ENCODE assay signal across 26 mouse cellular contexts in the genomic region with DNA sequence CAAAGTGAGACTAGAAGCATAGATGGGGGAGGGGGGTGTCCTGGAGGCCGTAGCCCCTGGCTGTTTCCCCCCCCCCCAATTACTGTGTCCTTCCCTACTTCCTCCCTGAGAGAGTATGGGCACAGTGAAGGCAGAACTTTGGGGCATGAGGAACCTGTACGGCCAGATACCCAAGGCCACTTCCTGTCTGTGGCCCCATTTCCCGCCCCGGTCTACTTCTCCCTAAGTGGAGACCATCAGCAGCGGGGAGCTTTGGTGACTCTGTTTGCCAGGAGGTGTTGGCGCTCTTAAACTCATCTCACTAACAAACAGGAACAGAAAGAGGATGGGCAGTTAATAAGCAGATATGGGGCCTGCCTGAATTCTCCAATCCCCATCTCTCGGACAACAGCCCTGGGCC. TPM values are rescaled to one million over a fixed set of nuclear protein-coding genes. Genes with fewer than 3 reads are reported as not detected.
DNase-seq lines count a peak whose midpoint lies in the region; ATAC-seq and TF ChIP-seq lines count a peak whose summit lies in the region.
"Had no signal": no experiment of that assay in that cellular context is flagged by ENCODE, and none has a peak within 500 bp of the region (broad histone marks: within the 10 kb centered on the region; RNA-seq: fewer than 3 reads in every experiment).

No protein-coding gene starts in this region.

- H3K27ac ChIP-seq in neural tube, embryonic 12.5 days = no peak overlapping the region
- H3K27ac ChIP-seq in neural tube, embryonic 15.5 days (replicated peaks) = no peak overlapping the region
- no peak overlapping the region for H3K27ac ChIP-seq in liver, postnatal 0 days (ENCODE audit: low read depth)
- peak overlapping the region; percentile 77 for H3K27ac ChIP-seq in stomach, postnatal 0 days (replicated peaks)
- H3K27ac ChIP-seq: embryonic facial prominence, embryonic 12.5 days; forebrain, embryonic 13.5 days; heart, adult 2 months; heart, embryonic 15.5 days; limb, embryonic 10.5 days; liver, embryonic 13.5 days had no signal

- H3K9me3 ChIP-seq in neural tube, embryonic 12.5 days = 0 out of 2 replicates have a peak, but pooled peaks cover 6% of the 10 kb centered on the region
- no peaks in the 10 kb centered on the region for H3K9me3 ChIP-seq in neural tube, embryonic 15.5 days (replicated peaks)
- H3K9me3 ChIP-seq in liver, postnatal 0 days (ENCODE audit: low read length) = no peaks in the 10 kb centered on the region
- H3K9me3 ChIP-seq in stomach, postnatal 0 days (ENCODE audit: control insufficient read depth, low read length) = no peaks in the 10 kb centered on the region
- H3K9me3 ChIP-seq: embryonic facial prominence, embryonic 12.5 days; forebrain, embryonic 13.5 days; heart, embryonic 15.5 days; limb, embryonic 10.5 days; liver, embryonic 13.5 days had no signal

- H3K4me1 ChIP-seq in neural tube, embryonic 12.5 days = peaks cover 12% of the 10 kb centered on the region; the same call in 1 of the 2 replicates
- peaks cover 21% of the 10 kb centered on the region for H3K4me1 ChIP-seq in neural tube, embryonic 15.5 days
- peaks cover 3% of the 10 kb centered on the region; the same call in 1 of the 2 replicates for H3K4me1 ChIP-seq in liver, postnatal 0 days (ENCODE audit: insufficient read depth)
- H3K4me1 ChIP-seq in stomach, postnatal 0 days (replicated peaks; ENCODE audit: control insufficient read depth, insufficient read depth) = 0 out of 2 replicates have a peak, but pooled peaks cover 2% of the 10 kb centered on the region

- TF ChIP-seq CTCF in liver, postnatal 0 days (IDR thresholded peaks at IDR 0.05; ENCODE audit: low read depth) = no peak
- no peak for TF ChIP-seq CTCF in stomach, postnatal 0 days (IDR thresholded peaks at IDR 0.05; ENCODE audit: low read depth)

- 70% methylated on average over 7 of the region's 7 CpGs for WGBS in neural tube, embryonic 12.5 days
- WGBS in neural tube, embryonic 15.5 days = 74% methylated on average over 7 of the region's 7 CpGs
- 22% methylated on average over 7 of the region's 7 CpGs for WGBS in liver, postnatal 0 days (ENCODE audit: insufficient replicate concordance)
- WGBS in stomach, postnatal 0 days = 66% methylated on average over 6 of the region's 7 CpGs

- no peak overlapping the region for H3K4me3 ChIP-seq in neural tube, embryonic 12.5 days
- H3K4me3 ChIP-seq in neural tube, embryonic 15.5 days (replicated peaks) = no peak overlapping the region
- H3K4me3 ChIP-seq in liver, postnatal 0 days (ENCODE audit: low read depth, low read length) = no peak overlapping the region
- H3K4me3 ChIP-seq in stomach, postnatal 0 days (ENCODE audit: low read depth, low read length) = no peak overlapping the region
- H3K4me3 ChIP-seq: erythroblast, embryonic 14.5 days; heart, adult 2 months; liver, embryonic 13.5 days had no signal

- no peak for TF ChIP-seq EP300 in liver, postnatal 0 days (IDR thresholded peaks at IDR 0.05; ENCODE audit: low read depth)
- no peak for TF ChIP-seq EP300 in stomach, postnatal 0 days (optimal IDR thresholded peaks at IDR 0.05)

- no peaks in the 10 kb centered on the region for H3K36me3 ChIP-seq in neural tube, embryonic 12.5 days
- H3K36me3 ChIP-seq in neural tube, embryonic 15.5 days = no peaks in the 10 kb centered on the region
- H3K36me3 ChIP-seq in liver, postnatal 0 days (replicated peaks; ENCODE audit: insufficient read depth, low read length) = no peaks in the 10 kb centered on the region
- H3K36me3 ChIP-seq in stomach, postnatal 0 days (ENCODE audit: control insufficient read depth, insufficient read depth, low read length) = no peaks in the 10 kb centered on the region
- H3K36me3 ChIP-seq: embryonic facial prominence, embryonic 12.5 days; heart, embryonic 15.5 days; hindbrain, embryonic 10.5 days; limb, embryonic 10.5 days; liver, embryonic 13.5 days had no signal

- intact Hi-C loops in left cerebral cortex, postnatal 10 days (cut with DNase I) = no loop called here

- no peak for ATAC-seq in neural tube, embryonic 12.5 days (ENCODE audit: low FRiP score, low read depth)
- ATAC-seq in neural tube, embryonic 15.5 days (ENCODE audit: low FRiP score) = no peak
- no peak for ATAC-seq in liver, postnatal 0 days
- no peak for ATAC-seq in stomach, postnatal 0 days (ENCODE audit: low FRiP score, low TSS enrichment)
- ATAC-seq: forebrain, embryonic 13.5 days; lung, postnatal 0 days had no signal

- no peak overlapping the region for H3K9ac ChIP-seq in neural tube, embryonic 12.5 days
- no peak overlapping the region for H3K9ac ChIP-seq in neural tube, embryonic 15.5 days (replicated peaks)
- H3K9ac ChIP-seq in liver, postnatal 0 days (replicated peaks) = no peak overlapping the region
- no peak overlapping the region for H3K9ac ChIP-seq in stomach, postnatal 0 days (ENCODE audit: low read length)
- H3K9ac ChIP-seq: heart, embryonic 15.5 days; liver, embryonic 13.5 days had no signal

- DNase-seq in brain, adult 2 months (ENCODE audit: low read depth, low spot score) = peak; percentile 14
- no peak for DNase-seq in liver, postnatal 0 days
- DNase-seq in stomach, postnatal 0 days (ENCODE audit: low spot score) = no peak
- DNase-seq in cerebellum, postnatal 14 days = no peak
- DNase-seq in T-cell, adult 2 months (ENCODE audit: low spot score) = no peak
- DNase-seq in left cerebral cortex, postnatal 10 days (ENCODE audit: extremely low spot score in 1 of 2, low spot score in 2 of 2) = no peak
- DNase-seq: adrenal gland, postnatal 10 days; cerebellum, adult 11 months; cerebellum, postnatal 36 days; gastrocnemius, postnatal 10 days; heart, adult 2 months; kidney, adult 8-10 months; liver, embryonic 13.5 days; thymus, postnatal 4 days had no signal

- peak overlapping the region; percentile 61; the same call in 1 of the 2 replicates for H3K4me2 ChIP-seq in neural tube, embryonic 12.5 days (replicated peaks)
- H3K4me2 ChIP-seq in neural tube, embryonic 15.5 days = no peak overlapping the region
- peak overlapping the region; percentile 43 for H3K4me2 ChIP-seq in liver, postnatal 0 days (ENCODE audit: low read depth, low read length)
- no peak overlapping the region for H3K4me2 ChIP-seq in stomach, postnatal 0 days (replicated peaks; ENCODE audit: low read depth)

- peaks cover 43% of the 10 kb centered on the region for H3K27me3 ChIP-seq in neural tube, embryonic 12.5 days (replicated peaks)
- H3K27me3 ChIP-seq in neural tube, embryonic 15.5 days (replicated peaks) = peaks cover 43% of the 10 kb centered on the region
- H3K27me3 ChIP-seq in liver, postnatal 0 days (ENCODE audit: insufficient read depth, low read length) = peaks cover 28% of the 10 kb centered on the region
- no peaks in the 10 kb centered on the region; the same call in 1 of the 2 replicates for H3K27me3 ChIP-seq in stomach, postnatal 0 days (ENCODE audit: control insufficient read depth, insufficient read depth, low read length)

RNA-seq across cellular contexts. Expression of gene Nccrp1, which starts 0.6 kb away (rescaled TPM):
- not detected in 2 replicates for polyA plus RNA-seq in neural tube, embryonic 12.5 days (2016; fragmentation: Nextera tagmentation; extraction: Ambion mirVana)
- polyA plus RNA-seq in neural tube, embryonic 15.5 days (2015; fragmentation: Nextera tagmentation; extraction: Ambion mirVana) = 0.31 and 0.36 TPM in 2 replicates
- not detected in 2 replicates for polyA plus RNA-seq in liver, postnatal 0 days (2015; fragmentation: Nextera tagmentation; extraction: Ambion mirVana)
- 20.1 and 27.2 TPM in 2 replicates for polyA plus RNA-seq in stomach, postnatal 0 days (2015; fragmentation: Nextera tagmentation; extraction: Ambion mirVana)
- under 1 TPM in 1 of 2 experiments, not detected in 1; 0.21 TPM for total RNA-seq in left cerebral cortex, postnatal 10 days (2021)
- total RNA-seq: adrenal gland, postnatal 10 days; gastrocnemius, postnatal 10 days; heart, adult 2 months had no signal
- polyA plus RNA-seq: embryonic facial prominence, embryonic 12.5 days; forebrain, embryonic 13.5 days; heart, adult 2 months; heart, embryonic 15.5 days; hindbrain, embryonic 10.5 days; limb, embryonic 10.5 days; liver, embryonic 13.5 days; lung, postnatal 0 days had no signal

RNA-seq across cellular contexts. Expression of gene Sycn, which starts 6.9 kb away (rescaled TPM):
- polyA plus RNA-seq in neural tube, embryonic 12.5 days (2016; fragmentation: Nextera tagmentation; extraction: Ambion mirVana) = not detected in 2 replicates
- polyA plus RNA-seq in neural tube, embryonic 15.5 days (2015; fragmentation: Nextera tagmentation; extraction: Ambion mirVana) = 1.3 TPM in 1 of 2 replicates, not detected in the other
- polyA plus RNA-seq in liver, postnatal 0 days (2015; fragmentation: Nextera tagmentation; extraction: Ambion mirVana) = 1.3 and 7.7 TPM in 2 replicates
- polyA plus RNA-seq in stomach, postnatal 0 days (2015; fragmentation: Nextera tagmentation; extraction: Ambion mirVana) = 87.1 and 87.6 TPM in 2 replicates
- not detected for total RNA-seq in left cerebral cortex, postnatal 10 days (2021)
- total RNA-seq: adrenal gland, postnatal 10 days; gastrocnemius, postnatal 10 days; heart, adult 2 months; left cerebral cortex, adult 18-20 months; midbrain, postnatal 0 days had no signal
- polyA plus RNA-seq: embryonic facial prominence, embryonic 12.5 days; erythroblast, embryonic 14.5 days; forebrain, embryonic 13.5 days; heart, adult 2 months; heart, embryonic 15.5 days; hindbrain, embryonic 10.5 days; limb, embryonic 10.5 days; liver, embryonic 13.5 days; lung, postnatal 0 days; midbrain, postnatal 0 days had no signal

RNA-seq across cellular contexts. Expression of gene Ifnl3, which starts 25.0 kb away (rescaled TPM):
- not detected in 2 replicates for polyA plus RNA-seq in neural tube, embryonic 12.5 days (2016; fragmentation: Nextera tagmentation; extraction: Ambion mirVana)
- polyA plus RNA-seq in neural tube, embryonic 15.5 days (2015; fragmentation: Nextera tagmentation; extraction: Ambion mirVana) = not detected in 2 replicates
- polyA plus RNA-seq in liver, postnatal 0 days (2015; fragmentation: Nextera tagmentation; extraction: Ambion mirVana) = not detected in 2 replicates
- not detected in 2 replicates for polyA plus RNA-seq in stomach, postnatal 0 days (2015; fragmentation: Nextera tagmentation; extraction: Ambion mirVana)
- total RNA-seq in left cerebral cortex, postnatal 10 days (2021) = not detected
- total RNA-seq: adrenal gland, postnatal 10 days; gastrocnemius, postnatal 10 days; heart, adult 2 months; left cerebral cortex, adult 18-20 months; midbrain, postnatal 0 days had no signal
- polyA plus RNA-seq: embryonic facial prominence, embryonic 12.5 days; erythroblast, embryonic 14.5 days; forebrain, embryonic 13.5 days; heart, adult 2 months; heart, embryonic 15.5 days; hindbrain, embryonic 10.5 days; limb, embryonic 10.5 days; liver, embryonic 13.5 days; lung, postnatal 0 days; midbrain, postnatal 0 days; small intestine, adult 2 months had no signal

RNA-seq across cellular contexts. Expression of gene Ifnl2, which starts 37.4 kb away (rescaled TPM):
- not detected in 2 replicates for polyA plus RNA-seq in neural tube, embryonic 12.5 days (2016; fragmentation: Nextera tagmentation; extraction: Ambion mirVana)
- polyA plus RNA-seq in neural tube, embryonic 15.5 days (2015; fragmentation: Nextera tagmentation; extraction: Ambion mirVana) = not detected in 2 replicates
- polyA plus RNA-seq in liver, postnatal 0 days (2015; fragmentation: Nextera tagmentation; extraction: Ambion mirVana) = not detected in 2 replicates
- not detected in 2 replicates for polyA plus RNA-seq in stomach, postnatal 0 days (2015; fragmentation: Nextera tagmentation; extraction: Ambion mirVana)
- not detected for total RNA-seq in left cerebral cortex, postnatal 10 days (2021)
- total RNA-seq: adrenal gland, postnatal 10 days; gastrocnemius, postnatal 10 days; heart, adult 2 months; left cerebral cortex, adult 18-20 months; midbrain, postnatal 0 days had no signal
- polyA plus RNA-seq: embryonic facial prominence, embryonic 12.5 days; erythroblast, embryonic 14.5 days; forebrain, embryonic 13.5 days; heart, adult 2 months; heart, embryonic 15.5 days; hindbrain, embryonic 10.5 days; limb, embryonic 10.5 days; liver, embryonic 13.5 days; lung, postnatal 0 days; midbrain, postnatal 0 days; small intestine, adult 2 months had no signal

RNA-seq across cellular contexts. Expression of gene Samd4b, which starts 50.3 kb away (rescaled TPM):
- polyA plus RNA-seq in neural tube, embryonic 12.5 days (2016; fragmentation: Nextera tagmentation; extraction: Ambion mirVana) = 33.1 and 35.0 TPM in 2 replicates
- polyA plus RNA-seq in neural tube, embryonic 15.5 days (2015; fragmentation: Nextera tagmentation; extraction: Ambion mirVana) = 20.3 and 22.8 TPM in 2 replicates
- 3.5 and 4.3 TPM in 2 replicates for polyA plus RNA-seq in liver, postnatal 0 days (2015; fragmentation: Nextera tagmentation; extraction: Ambion mirVana)
- polyA plus RNA-seq in stomach, postnatal 0 days (2015; fragmentation: Nextera tagmentation; extraction: Ambion mirVana) = 9.8 and 12.0 TPM in 2 replicates
- 10 to 100 TPM; 55.9 to 58.4 TPM for total RNA-seq in left cerebral cortex, postnatal 10 days (2021)

Comparison
In these comparisons a context has a peak if more than half of its experiments do, and no peak if none do; other contexts are left out.
1. H3K4me2 ChIP-seq: peak in neural tube, embryonic 12.5 days (single experiment) and liver, postnatal 0 days (single experiment); none in neural tube, embryonic 15.5 days (single experiment) and stomach, postnatal 0 days (single experiment).
2. RNA of gene Nccrp1, which starts 0.6 kb away (polyA plus RNA-seq): 20.1 to 27.2 TPM in stomach, postnatal 0 days; 0.31 to 0.36 TPM in neural tube, embryonic 15.5 days, not detected in neural tube, embryonic 12.5 days and not detected in liver, postnatal 0 days; every median in the first group is over 10 times any median in the second.
3. RNA of gene Sycn, which starts 6.9 kb away (polyA plus RNA-seq): 87.1 to 87.6 TPM in stomach, postnatal 0 days; 1.3 to 7.7 TPM in liver, postnatal 0 days, not detected in neural tube, embryonic 12.5 days and 1.3 TPM in neural tube, embryonic 15.5 days; every median in the first group is over 10 times any median in the second.